Mouse (Mus musculus): ENCODE measurements at regions not wholly inside any gene's neighbourhood (a gene's known extent, or its start where the extent isn't known, plus 50 kb on each side); places are given as distances from the start of the nearest gene placed in this dataset.

- Histone ChIP-seq H3K9ac (no peak overlapping the region), H3K4me2 (no peak overlapping the region), H3K27ac (no peak overlapping the region), H3K4me3 (no peak overlapping the region), H3K9me3 (no peaks in the 10 kb centered on the region), H3K36me3 (no peaks in the 10 kb centered on the region), H3K27me3 (no peaks in the 10 kb centered on the region), H3K4me1 (no peaks in the 10 kb centered on the region)
- ATAC-seq (ENCODE audit: insufficient number of reproducible peaks, insufficient read depth, low FRiP score, low TSS enrichment, low read depth): no peak
- 81% methylated on average over 4 of the region's 4 CpGs for WGBS
Measured at GRCm38 (mm10) chr9:112608932-112609331, 373.2 kb upstream of the Arpp21 start.

GRCm38 (mm10) chr9:112607221-112607620 is 371.5 kb upstream of the Arpp21 start:
- H3K4me1 ChIP-seq: no peaks in the 10 kb centered on the region
- WGBS: 56% methylated on average over 3 of the region's 3 CpGs
- H3K4me2 ChIP-seq: no peak overlapping the region
- H3K27ac ChIP-seq: no peak overlapping the region
- no peak overlapping the region for H3K9ac ChIP-seq
- H3K36me3 ChIP-seq: no peaks in the 10 kb centered on the region
- no peaks in the 10 kb centered on the region for H3K9me3 ChIP-seq
- no peak for ATAC-seq (ENCODE audit: insufficient number of reproducible peaks, insufficient read depth, low FRiP score, low TSS enrichment, low read depth)
- no peak overlapping the region for H3K4me3 ChIP-seq
- no peaks in the 10 kb centered on the region for H3K27me3 ChIP-seq

GRCm38 (mm10) chr9:112595731-112596130 is 360.0 kb upstream of the Arpp21 start:
- no peaks in the 10 kb centered on the region for H3K27me3 ChIP-seq
- H3K4me1 ChIP-seq: no peaks in the 10 kb centered on the region
- H3K27ac ChIP-seq: no peak overlapping the region
- no peaks in the 10 kb centered on the region; the same call in 1 of the 2 replicates for H3K9me3 ChIP-seq
- no peak overlapping the region for H3K4me3 ChIP-seq
- H3K4me2 ChIP-seq: no peak overlapping the region
- no peak overlapping the region for H3K9ac ChIP-seq
- ATAC-seq (ENCODE audit: insufficient number of reproducible peaks, insufficient read depth, low FRiP score, low TSS enrichment, low read depth): no peak
- H3K36me3 ChIP-seq: no peaks in the 10 kb centered on the region

- H3K4me1 ChIP-seq: no peaks in the 10 kb centered on the region
- H3K4me3 ChIP-seq: no peak overlapping the region
- H3K27ac ChIP-seq: no peak overlapping the region
- no peak overlapping the region for H3K4me2 ChIP-seq
- no peak for ATAC-seq (ENCODE audit: insufficient number of reproducible peaks, insufficient read depth, low FRiP score, low TSS enrichment, low read depth)
- H3K36me3 ChIP-seq: no peaks in the 10 kb centered on the region
- H3K27me3 ChIP-seq: no peaks in the 10 kb centered on the region
- no peak overlapping the region for H3K9ac ChIP-seq
- H3K9me3 ChIP-seq: no peaks in the 10 kb centered on the region; the same call in 1 of the 2 replicates
- WGBS: 78% methylated on average over 3 of the region's 3 CpGs
Measured at GRCm38 (mm10) chr9:112590241-112590640, 354.5 kb upstream of the Arpp21 start.

GRCm38 (mm10) chr9:112573316-112573715 is 337.6 kb upstream of the Arpp21 start:
- no peaks in the 10 kb centered on the region for H3K36me3 ChIP-seq
- peaks cover 22% of the 10 kb centered on the region for H3K27me3 ChIP-seq
- H3K4me2 ChIP-seq: no peak overlapping the region
- no peak overlapping the region for H3K27ac ChIP-seq
- no peak overlapping the region for H3K9ac ChIP-seq
- WGBS: 35% methylated on average over 3 of the region's 3 CpGs
- ATAC-seq (ENCODE audit: insufficient number of reproducible peaks, insufficient read depth, low FRiP score, low TSS enrichment, low read depth): no peak
- H3K9me3 ChIP-seq: no peaks in the 10 kb centered on the region
- H3K4me3 ChIP-seq: no peak overlapping the region
- H3K4me1 ChIP-seq: no peaks in the 10 kb centered on the region; the same call in 1 of the 2 replicates

GRCm38 (mm10) chr9:112561348-112561747 is 325.6 kb upstream of the Arpp21 start:
- H3K4me3 ChIP-seq: no peak overlapping the region
- no peak overlapping the region for H3K4me2 ChIP-seq
- H3K27me3 ChIP-seq: no peaks in the 10 kb centered on the region
- H3K36me3 ChIP-seq: no peaks in the 10 kb centered on the region
- H3K4me1 ChIP-seq: no peaks in the 10 kb centered on the region
- no peaks in the 10 kb centered on the region for H3K9me3 ChIP-seq
- no peak overlapping the region for H3K27ac ChIP-seq
- H3K9ac ChIP-seq: no peak overlapping the region
- ATAC-seq (ENCODE audit: insufficient number of reproducible peaks, insufficient read depth, low FRiP score, low TSS enrichment, low read depth): no peak

GRCm38 (mm10) chr9:112560226-112560625 is 324.5 kb upstream of the Arpp21 start:
- Histone ChIP-seq H3K27ac (no peak overlapping the region), H3K4me2 (no peak overlapping the region), H3K9ac (no peak overlapping the region), H3K9me3 (no peaks in the 10 kb centered on the region), H3K27me3 (no peaks in the 10 kb centered on the region), H3K36me3 (no peaks in the 10 kb centered on the region), H3K4me1 (no peaks in the 10 kb centered on the region), H3K4me3 (no peak overlapping the region)
- no peak for ATAC-seq (ENCODE audit: insufficient number of reproducible peaks, insufficient read depth, low FRiP score, low TSS enrichment, low read depth)
- WGBS: 85% methylated on average over 4 of the region's 4 CpGs

GRCm38 (mm10) chr9:112537924-112538323 is 302.2 kb upstream of the Arpp21 start:
- ATAC-seq (ENCODE audit: insufficient number of reproducible peaks, insufficient read depth, low FRiP score, low TSS enrichment, low read depth): no peak
- no peak overlapping the region for H3K27ac ChIP-seq
- no peak overlapping the region for H3K4me3 ChIP-seq
- no peak overlapping the region for H3K9ac ChIP-seq
- H3K36me3 ChIP-seq: no peaks in the 10 kb centered on the region
- 81% methylated on average over 2 of the region's 2 CpGs for WGBS
- no peaks in the 10 kb centered on the region for H3K9me3 ChIP-seq
- H3K27me3 ChIP-seq: no peaks in the 10 kb centered on the region
- H3K4me1 ChIP-seq: no peaks in the 10 kb centered on the region
- H3K4me2 ChIP-seq: no peak overlapping the region

GRCm38 (mm10) chr9:112525377-112525776 is 289.6 kb upstream of the Arpp21 start:
- 82% methylated on average over 5 of the region's 5 CpGs for WGBS
- no peaks in the 10 kb centered on the region for H3K4me1 ChIP-seq

GRCm38 (mm10) chr9:112523251-112523650 is 287.5 kb upstream of the Arpp21 start:
- no peak for ATAC-seq (ENCODE audit: insufficient number of reproducible peaks, insufficient read depth, low FRiP score, low TSS enrichment, low read depth)
- no peak overlapping the region for H3K27ac ChIP-seq

More at GRCm38 (mm10) chr9:112525377-112525776, 289.6 kb upstream of the Arpp21 start:
- H3K4me3 ChIP-seq: no peak overlapping the region
- no peaks in the 10 kb centered on the region for H3K36me3 ChIP-seq
- ATAC-seq (ENCODE audit: insufficient number of reproducible peaks, insufficient read depth, low FRiP score, low TSS enrichment, low read depth): no peak
- no peaks in the 10 kb centered on the region for H3K27me3 ChIP-seq
- no peak overlapping the region for H3K9ac ChIP-seq
- H3K9me3 ChIP-seq: no peaks in the 10 kb centered on the region
- no peak overlapping the region for H3K4me2 ChIP-seq
- H3K27ac ChIP-seq: no peak overlapping the region

GRCm38 (mm10) chr9:112510716-112511115 is 275.0 kb upstream of the Arpp21 start:
- Histone ChIP-seq H3K4me1 (no peaks in the 10 kb centered on the region), H3K9ac (no peak overlapping the region), H3K9me3 (no peaks in the 10 kb centered on the region), H3K4me3 (no peak overlapping the region), H3K4me2 (no peak overlapping the region), H3K27ac (no peak overlapping the region), H3K36me3 (no peaks in the 10 kb centered on the region), H3K27me3 (no peaks in the 10 kb centered on the region)
- WGBS: 64% methylated on average over 2 of the region's 2 CpGs
- ATAC-seq (ENCODE audit: insufficient number of reproducible peaks, insufficient read depth, low FRiP score, low TSS enrichment, low read depth): no peak

More at GRCm38 (mm10) chr9:112523251-112523650, 287.5 kb upstream of the Arpp21 start:
- H3K9ac ChIP-seq: no peak overlapping the region
- H3K4me1 ChIP-seq: no peaks in the 10 kb centered on the region
- no peaks in the 10 kb centered on the region for H3K36me3 ChIP-seq
- no peak overlapping the region for H3K4me2 ChIP-seq
- no peaks in the 10 kb centered on the region for H3K27me3 ChIP-seq
- no peak overlapping the region for H3K4me3 ChIP-seq
- no peaks in the 10 kb centered on the region for H3K9me3 ChIP-seq
- 74% methylated on average over 3 of the region's 3 CpGs for WGBS

- 68% methylated on average over 2 of the region's 2 CpGs for WGBS
- Histone ChIP-seq H3K36me3 (no peaks in the 10 kb centered on the region), H3K27ac (no peak overlapping the region), H3K9me3 (no peaks in the 10 kb centered on the region), H3K27me3 (no peaks in the 10 kb centered on the region), H3K4me3 (no peak overlapping the region), H3K9ac (no peak overlapping the region), H3K4me1 (no peaks in the 10 kb centered on the region), H3K4me2 (no peak overlapping the region)
- no peak for ATAC-seq (ENCODE audit: insufficient number of reproducible peaks, insufficient read depth, low FRiP score, low TSS enrichment, low read depth)
Measured at GRCm38 (mm10) chr9:112506871-112507270, 271.1 kb upstream of the Arpp21 start.

GRCm38 (mm10) chr9:112498676-112499075 is 262.9 kb upstream of the Arpp21 start:
- H3K9ac ChIP-seq: no peak overlapping the region
- H3K4me3 ChIP-seq: no peak overlapping the region
- no peaks in the 10 kb centered on the region for H3K9me3 ChIP-seq
- ATAC-seq (ENCODE audit: insufficient number of reproducible peaks, insufficient read depth, low FRiP score, low TSS enrichment, low read depth): no peak
- H3K36me3 ChIP-seq: no peaks in the 10 kb centered on the region
- no peaks in the 10 kb centered on the region for H3K4me1 ChIP-seq
- WGBS: 55% methylated on average over 4 of the region's 4 CpGs
- no peaks in the 10 kb centered on the region for H3K27me3 ChIP-seq
- no peak overlapping the region for H3K27ac ChIP-seq
- no peak overlapping the region for H3K4me2 ChIP-seq

Measured in embryonic facial prominence, embryonic 13.5 days (tissue).